Mouse (Mus musculus) lung, embryonic 15.5 days (tissue): ENCODE measurements around the gene 1700029P11Rik. TPM values are rescaled to one million over a fixed set of nuclear protein-coding genes. Genes with fewer than 3 reads are reported as not detected.
"Not testable (repeated sequence)": the region's sequence is repeated elsewhere in the genome, so short reads cannot be mapped to it uniquely, and the experiment has no call there.

Source experiments
- ATAC-seq: fragments of 200-750 bp; cut with Nextera tagmentation; 2 replicates; pipeline ENCODE4 v1.8.0; 2017; ENCODE audit warnings: moderate number of reproducible peaks, borderline replicate concordance; ENCODE audit not compliant: low FRiP score, low TSS enrichment; ENCODE audit errors: extremely low read depth
- H3K27ac ChIP-seq: fragments of 300-500 bp; sonication (generic); 2 replicates; pipeline ENCODE4 v1.5.1; 2015; ENCODE audit warnings: moderate library complexity, mild to moderate bottlenecking, inconsistent platforms
- H3K27me3 ChIP-seq: fragments of 300-500 bp; sonication (generic); 2 replicates; pipeline ENCODE4 v1.6.1; 2015; ENCODE audit warnings: inconsistent platforms
- H3K36me3 ChIP-seq: fragments of 300-500 bp; sonication (generic); 2 replicates; pipeline ENCODE4 v1.6.1; 2015; ENCODE audit warnings: inconsistent platforms
- H3K4me1 ChIP-seq: fragments of 300-500 bp; sonication (generic); 2 replicates; pipeline ENCODE4 v1.6.1; 2015; ENCODE audit warnings: inconsistent platforms
- H3K4me2 ChIP-seq: fragments of 300-500 bp; sonication (generic); 2 replicates; pipeline ENCODE4 v1.6.1; 2015; ENCODE audit warnings: inconsistent platforms, mild to moderate bottlenecking, moderate library complexity
- H3K4me3 ChIP-seq: fragments of 300-500 bp; sonication (generic); 2 replicates; pipeline ENCODE4 v1.5.1; 2015; ENCODE audit warnings: mild to moderate bottlenecking, inconsistent platforms
- H3K9ac ChIP-seq: fragments of 300-500 bp; sonication (generic); 2 replicates; pipeline ENCODE4 v1.6.1; 2015; ENCODE audit warnings: inconsistent platforms
- H3K9me3 ChIP-seq: fragments of 300-500 bp; sonication (generic); 2 replicates; pipeline ENCODE4 v1.6.1; 2016; ENCODE audit warnings: inconsistent platforms
- WGBS: fragments of 180-500 bp; shearing (Covaris S2); methylation state at CpG from one replicate; pipeline ENCODE4 v1.1.7; 2015; 5-methylcytosine and 5-hydroxymethylcytosine counted together
- polyA plus RNA-seq: library from polyadenylated mRNA; unstranded; fragments of >200 nt; fragmentation: Nextera tagmentation; extraction: Ambion mirVana; gene quantifications from 2 replicates; pipeline ENCODE4 v1.2.1, GENCODE M21; 2015

The 1700029P11Rik gene
- polyA plus RNA-seq, 1 experiment from 2014 or later: not detected

DNA sequence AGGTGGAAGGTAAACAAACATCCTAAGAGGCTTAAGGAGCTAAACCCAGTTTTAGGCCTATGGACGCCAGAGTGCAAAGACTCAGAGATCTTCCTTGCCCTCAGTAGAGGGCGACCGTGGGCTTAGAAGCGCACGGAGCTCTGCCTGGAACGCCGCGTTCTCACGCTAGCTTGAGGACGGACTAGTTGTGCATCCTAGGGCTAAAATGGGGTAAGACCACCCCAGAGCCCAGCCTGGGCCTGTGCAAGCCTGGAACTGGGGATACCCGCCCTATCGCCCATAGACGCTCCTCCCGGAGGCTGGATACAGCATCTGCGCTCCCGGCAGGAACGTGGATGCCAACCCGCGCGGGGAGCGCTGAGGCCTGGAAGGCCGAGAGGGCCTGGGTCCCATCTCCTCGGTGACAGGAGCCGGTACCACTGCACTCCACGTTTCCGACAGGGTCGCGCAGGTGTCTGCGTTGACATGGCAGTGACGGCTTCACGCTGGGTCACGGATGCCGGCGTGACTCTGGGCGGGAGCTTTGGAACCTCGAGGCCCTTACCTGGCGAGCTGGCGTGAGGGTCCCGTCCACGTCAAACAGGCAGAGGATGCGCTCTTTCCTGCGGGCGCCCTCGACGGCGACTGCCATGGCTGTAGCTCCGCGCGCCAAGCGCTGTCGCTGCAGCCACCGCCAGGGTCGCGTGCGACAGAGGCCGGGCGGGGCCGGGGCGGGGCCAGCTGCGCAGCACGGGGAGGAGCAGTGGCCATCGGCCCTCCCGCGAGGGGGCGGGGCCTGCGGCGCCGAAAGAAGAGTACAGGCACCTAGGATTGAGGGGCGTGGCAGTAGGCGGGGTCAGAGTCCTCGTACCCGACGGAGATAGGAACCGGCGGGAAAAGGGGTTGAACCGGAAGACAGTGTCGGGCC lies 19.9 kb upstream of the 1700029P11Rik start, which contains the start of gene Pmm1:
TSS of gene Pmm1 (minus strand) at position 760 of the 907 bp plus-strand sequence.
- Histone ChIP-seq H3K27ac (peak within 1 kb of the TSS; percentile 91), H3K36me3 (no peaks in the 10 kb centered on the region), H3K4me1 (0 out of 2 replicates have a peak, but pooled peaks cover 4% of the 10 kb centered on the region), H3K27me3 (no peaks in the 10 kb centered on the region), H3K9ac (peak within 1 kb of the TSS; percentile 75), H3K4me3 (peak within 1 kb of the TSS; percentile 70), H3K4me2 (peak within 1 kb of the TSS; percentile 100), H3K9me3 (no peaks in the 10 kb centered on the region)
- ATAC-seq: peak; percentile 97
- WGBS: under 1% methylated on average over 68 of the region's 77 CpGs

DNA sequence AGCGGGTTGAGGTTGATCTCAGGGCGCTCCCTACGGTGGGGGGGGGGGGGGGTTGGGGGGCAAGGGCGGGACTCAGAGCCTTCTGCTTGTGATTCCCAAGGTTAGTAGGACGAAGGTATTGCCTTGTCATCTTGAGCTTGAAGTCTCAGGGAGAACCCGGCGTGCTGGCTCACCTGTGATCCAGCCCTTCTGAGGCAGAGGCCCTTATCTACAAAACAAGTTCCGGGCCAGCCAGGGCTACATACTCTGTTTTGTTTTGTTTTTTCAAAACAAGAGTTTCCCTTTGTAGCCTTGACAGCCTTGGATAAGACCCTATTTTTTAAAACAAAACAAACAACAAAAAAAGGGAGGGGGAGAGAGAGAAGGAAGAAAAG lies 19.3 kb upstream of the 1700029P11Rik start:
- WGBS: 0% methylated on average over 7 of the region's 8 CpGs
- peak overlapping the region; percentile 70 for H3K4me3 ChIP-seq
- H3K36me3 ChIP-seq: no peaks in the 10 kb centered on the region
- H3K27ac ChIP-seq: no peak overlapping the region
- no peaks in the 10 kb centered on the region for H3K9me3 ChIP-seq
- H3K27me3 ChIP-seq: no peaks in the 10 kb centered on the region
- H3K4me2 ChIP-seq: peak overlapping the region; percentile 100
- 0 out of 2 replicates have a peak, but pooled peaks cover 4% of the 10 kb centered on the region for H3K4me1 ChIP-seq
- H3K9ac ChIP-seq: peak overlapping the region; percentile 19; the same call in 1 of the 2 replicates
- ATAC-seq: no peak

GRCm38 (mm10) chr15:81964262-81964661 lies 16.1 kb upstream of the 1700029P11Rik start:
- ATAC-seq: no peak
- 11% methylated on average over 1 of the region's 1 CpGs for WGBS
- Histone ChIP-seq H3K27ac (no peak overlapping the region), H3K9me3 (no peaks in the 10 kb centered on the region), H3K36me3 (no peaks in the 10 kb centered on the region), H3K4me1 (0 out of 2 replicates have a peak, but pooled peaks cover 4% of the 10 kb centered on the region), H3K9ac (no peak overlapping the region), H3K27me3 (no peaks in the 10 kb centered on the region), H3K4me3 (no peak overlapping the region), H3K4me2 (no peak overlapping the region)

DNA sequence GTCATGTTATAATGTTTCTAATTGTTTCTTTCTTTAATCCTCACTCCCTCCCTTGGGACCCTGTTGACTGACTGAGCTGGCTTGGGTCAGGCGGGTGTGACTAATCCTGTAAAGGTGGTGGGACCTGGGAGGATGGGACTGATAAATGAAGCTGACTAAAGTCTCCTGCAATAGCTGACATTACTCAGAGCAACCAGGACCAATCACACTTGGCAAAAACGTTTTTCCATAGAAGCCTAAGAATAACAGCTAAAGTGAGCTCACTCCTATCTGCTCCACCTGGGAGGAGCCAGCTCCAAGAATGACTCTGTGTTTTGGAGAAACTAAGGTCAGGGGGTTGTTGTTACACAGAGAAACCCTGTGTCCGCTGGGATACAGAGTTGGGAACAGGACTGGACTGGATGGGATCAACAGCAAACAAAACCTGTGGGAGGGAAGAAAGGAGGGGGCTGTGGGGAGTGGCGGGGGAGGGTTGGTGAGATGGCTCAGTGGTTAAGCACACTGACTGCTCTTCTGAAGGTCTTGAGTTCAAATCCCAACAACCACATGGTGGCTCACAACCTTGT lies 15.3 kb upstream of the 1700029P11Rik start:
- Histone ChIP-seq H3K27ac (no peak overlapping the region), H3K36me3 (no peaks in the 10 kb centered on the region)
- ATAC-seq: no peak

GRCm38 (mm10) chr15:81966062-81966829 lies 14.1 kb upstream of the 1700029P11Rik start:
- no peaks in the 10 kb centered on the region for H3K9me3 ChIP-seq
- no peaks in the 10 kb centered on the region for H3K36me3 ChIP-seq
- 54% methylated on average over 12 of the region's 14 CpGs for whole genome bisulfite sequencing
- no peak for ATAC-seq
- H3K27ac ChIP-seq: no peak overlapping the region
- H3K4me2 ChIP-seq: no peak overlapping the region
- no peak overlapping the region for H3K9ac ChIP-seq
- no peaks in the 10 kb centered on the region for H3K27me3 ChIP-seq
- H3K4me3 ChIP-seq: no peak overlapping the region
- H3K4me1 ChIP-seq: no peaks in the 10 kb centered on the region

More for the DNA sequence above, 15.3 kb upstream of the 1700029P11Rik start:
- Histone ChIP-seq H3K4me2 (no peak overlapping the region), H3K9me3 (no peaks in the 10 kb centered on the region), H3K27me3 (no peaks in the 10 kb centered on the region), H3K4me3 (no peak overlapping the region), H3K4me1 (0 out of 2 replicates have a peak, but pooled peaks cover 4% of the 10 kb centered on the region), H3K9ac (no peak overlapping the region)
- whole genome bisulfite sequencing: 58% methylated on average over 4 of the region's 4 CpGs

DNA sequence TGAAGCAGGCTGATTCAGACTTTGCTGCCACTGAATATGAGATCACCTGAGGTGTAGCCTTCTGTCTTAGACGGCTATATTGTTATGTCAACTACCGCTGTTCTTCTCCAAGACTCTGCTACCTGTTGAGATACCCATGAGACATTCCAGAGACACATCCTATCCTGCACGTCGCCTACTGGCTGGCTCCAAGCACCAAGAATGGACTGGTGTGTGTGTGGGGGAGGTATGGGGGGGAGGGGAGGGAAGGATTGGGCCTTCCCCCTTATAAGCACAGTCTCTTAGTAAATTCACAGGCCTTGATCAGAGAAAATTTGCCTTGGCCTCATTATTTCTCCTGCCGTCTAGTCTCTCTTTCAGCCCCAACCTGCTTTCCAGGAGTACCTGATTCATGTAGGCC lies 12.5 kb upstream of the 1700029P11Rik start:
- H3K36me3 ChIP-seq: no peaks in the 10 kb centered on the region
- WGBS: 88% methylated on average over 5 of the region's 5 CpGs
- no peak overlapping the region for H3K9ac ChIP-seq
- no peak for ATAC-seq
- no peaks in the 10 kb centered on the region for H3K4me1 ChIP-seq
- no peak overlapping the region for H3K27ac ChIP-seq
- H3K9me3 ChIP-seq: no peaks in the 10 kb centered on the region
- H3K27me3 ChIP-seq: no peaks in the 10 kb centered on the region
- no peak overlapping the region for H3K4me3 ChIP-seq
- H3K4me2 ChIP-seq: no peak overlapping the region

GRCm38 (mm10) chr15:81968447-81968846 lies 11.9 kb upstream of the 1700029P11Rik start:
- H3K9ac ChIP-seq: no peak overlapping the region
- ATAC-seq: no peak
- H3K4me2 ChIP-seq: no peak overlapping the region
- no peak overlapping the region for H3K4me3 ChIP-seq
- H3K9me3 ChIP-seq: peaks cover 3% of the 10 kb centered on the region; the same call in 1 of the 2 replicates
- no peaks in the 10 kb centered on the region for H3K4me1 ChIP-seq
- WGBS: 33% methylated on average over 2 of the region's 2 CpGs
- H3K36me3 ChIP-seq: no peaks in the 10 kb centered on the region
- H3K27ac ChIP-seq: no peak overlapping the region
- no peaks in the 10 kb centered on the region for H3K27me3 ChIP-seq

DNA sequence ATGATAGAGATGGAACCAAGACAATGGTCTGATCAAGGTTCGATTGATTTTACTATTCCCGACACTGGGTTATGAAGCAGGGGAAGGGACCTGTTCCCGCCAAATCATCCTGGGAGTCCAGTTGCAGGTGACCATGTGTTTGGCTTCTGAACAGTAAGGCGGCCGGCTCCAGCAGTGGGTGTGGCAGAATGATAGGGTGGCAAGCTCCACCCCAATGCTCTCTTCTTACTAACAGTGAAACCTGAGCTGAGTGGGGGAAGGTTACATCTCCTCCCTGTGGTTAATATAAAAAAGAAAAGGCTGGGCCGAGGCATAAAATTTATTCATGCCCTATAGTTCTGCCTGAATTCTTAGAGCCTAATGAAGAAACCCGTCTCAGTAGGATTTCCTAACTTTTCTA lies 11.2 kb upstream of the 1700029P11Rik start:
- H3K27ac ChIP-seq: no peak overlapping the region
- no peak for ATAC-seq
- peaks cover 3% of the 10 kb centered on the region; the same call in 1 of the 2 replicates for H3K9me3 ChIP-seq

DNA sequence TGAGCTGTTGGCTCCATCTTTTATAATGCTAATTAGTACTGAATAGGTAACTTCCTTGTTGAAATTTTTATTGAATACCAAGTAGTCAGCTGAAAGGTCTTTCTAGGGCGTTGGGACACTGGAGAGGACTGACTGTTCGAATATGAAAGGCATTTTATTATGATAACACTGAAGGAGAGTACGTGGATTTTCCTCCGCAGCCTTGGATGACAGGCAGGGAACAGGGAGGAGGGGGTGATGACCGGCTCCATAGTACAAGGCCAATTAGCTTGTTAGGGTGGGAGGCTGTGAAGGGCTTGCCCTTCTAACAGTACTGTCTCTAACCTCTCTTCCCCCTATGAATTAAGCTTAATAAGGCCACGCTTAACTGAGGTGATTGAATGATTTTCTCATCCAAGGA lies 10.7 kb upstream of the 1700029P11Rik start:
- not testable (repeated sequence) for H3K9me3 ChIP-seq, H3K4me1 ChIP-seq, ATAC-seq, H3K9ac ChIP-seq, H3K27ac ChIP-seq, H3K36me3 ChIP-seq, H3K4me3 ChIP-seq, H3K4me2 ChIP-seq, H3K27me3 ChIP-seq
- 75% methylated on average over 6 of the region's 6 CpGs for WGBS

More for the DNA sequence above, 11.2 kb upstream of the 1700029P11Rik start:
- H3K36me3 ChIP-seq: no peaks in the 10 kb centered on the region
- no peaks in the 10 kb centered on the region for H3K27me3 ChIP-seq
- no peak overlapping the region for H3K4me3 ChIP-seq
- no peak overlapping the region for H3K9ac ChIP-seq
- WGBS: 51% methylated on average over 7 of the region's 7 CpGs
- no peaks in the 10 kb centered on the region for H3K4me1 ChIP-seq
- no peak overlapping the region for H3K4me2 ChIP-seq

GRCm38 (mm10) chr15:81970498-81970897 lies 9.8 kb upstream of the 1700029P11Rik start:
- H3K9me3 ChIP-seq, ATAC-seq: not testable (repeated sequence)

GRCm38 (mm10) chr15:81975156-81975555 lies 5.2 kb upstream of the 1700029P11Rik start:
- not testable (repeated sequence) for H3K4me3 ChIP-seq, H3K4me2 ChIP-seq, H3K36me3 ChIP-seq, H3K27me3 ChIP-seq, H3K9ac ChIP-seq, H3K4me1 ChIP-seq, H3K27ac ChIP-seq, H3K9me3 ChIP-seq, ATAC-seq
- 85% methylated on average over 8 of the region's 8 CpGs for WGBS

More at GRCm38 (mm10) chr15:81970498-81970897, 9.8 kb upstream of the 1700029P11Rik start:
- H3K4me2 ChIP-seq, H3K27me3 ChIP-seq, H3K36me3 ChIP-seq, H3K9ac ChIP-seq, H3K4me3 ChIP-seq, H3K4me1 ChIP-seq, H3K27ac ChIP-seq: not testable (repeated sequence)
- 92% methylated on average over 4 of the region's 4 CpGs for WGBS
